Mouse (Mus musculus) cerebellum, adult (tissue): ENCODE data around the gene Copz2.
"Not testable (repeated sequence)": the region's sequence is repeated elsewhere in the genome, so short reads cannot be mapped to it uniquely, and the experiment has no call there.

ENCODE experiments used
- ATAC-seq: cut with Nextera tagmentation; 2 replicates; pipeline ENCODE4 v1.9.2; 2017; ENCODE audit warnings: mild to moderate bottlenecking, moderate library complexity, mixed read lengths; ENCODE audit not compliant: insufficient number of reproducible peaks, low FRiP score, low TSS enrichment

The Copz2 gene

GRCm38 (mm10) chr11:96827917-96828316 lies 21.8 kb upstream of the Copz2 start:
- ATAC-seq: no peak

DNA sequence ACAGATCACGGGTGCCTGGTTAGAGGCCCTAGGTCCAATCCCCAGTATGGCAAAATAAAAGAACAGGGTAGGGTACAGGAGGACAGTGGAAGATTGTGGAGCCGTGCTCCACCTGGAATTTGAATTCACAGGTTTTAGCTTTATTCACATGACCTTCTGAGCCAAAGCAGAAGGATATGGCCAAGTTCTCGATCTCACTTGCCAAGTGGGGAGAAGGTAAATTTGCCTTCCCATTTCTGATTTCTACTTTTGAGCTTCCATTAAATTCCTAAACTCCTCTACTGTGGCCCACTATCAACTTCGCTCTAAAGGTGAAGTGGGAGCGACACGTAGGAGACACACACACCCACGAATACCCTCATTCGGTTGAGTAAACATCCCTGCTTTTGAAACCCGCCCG lies 20.8 kb upstream of the Copz2 start:
- ATAC-seq: no peak

DNA sequence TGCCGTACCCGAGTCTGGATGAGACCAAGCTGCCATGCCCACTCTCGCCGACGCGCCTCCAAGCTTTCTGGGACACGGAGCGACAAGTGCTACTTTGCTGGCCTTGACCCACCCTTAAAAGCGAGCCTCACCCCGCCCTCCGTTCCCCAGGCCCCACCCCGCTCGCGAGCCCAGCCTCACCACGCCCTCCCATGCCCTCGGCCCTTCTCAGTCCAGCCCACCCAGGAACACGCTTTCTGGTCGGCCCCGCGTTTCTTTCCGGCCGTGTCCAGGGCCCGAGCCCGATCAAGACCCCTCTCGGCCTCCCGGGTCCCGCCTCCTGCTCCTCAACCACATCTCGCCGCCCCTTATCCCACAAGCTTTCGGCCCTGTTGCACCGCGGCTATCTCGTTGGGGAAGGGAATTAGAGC lies 20.3 kb upstream of the Copz2 start:
- no peak for ATAC-seq

- ATAC-seq: peak; percentile 99
Measured at GRCm38 (mm10) chr11:96829813-96830538, 19.7 kb upstream of the Copz2 start, which contains the start of gene Nfe2l1. Nfe2l1 (minus strand) TSS chr11:96829968.

GRCm38 (mm10) chr11:96830539-96831216 lies 19.0 kb upstream of the Copz2 start:
- ATAC-seq: no peak

DNA sequence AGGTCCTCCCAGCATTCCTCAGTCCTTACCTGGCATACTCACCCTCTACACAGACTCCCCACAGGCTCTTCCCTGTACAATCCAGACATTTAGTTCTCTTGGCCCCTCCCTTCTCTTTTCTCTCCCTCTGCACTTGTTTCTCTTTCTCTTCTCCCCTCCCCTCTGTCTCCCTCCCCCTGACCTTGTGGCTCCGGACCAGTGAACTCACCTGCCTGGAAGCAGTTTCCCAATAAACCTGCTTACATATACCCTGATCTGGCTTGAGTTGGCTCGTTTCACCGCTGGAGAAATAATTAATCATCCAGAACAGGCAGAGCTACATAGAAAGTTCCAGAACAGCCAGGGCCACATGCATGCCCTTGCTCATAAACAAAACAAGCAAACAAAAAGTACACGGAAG lies 18.2 kb upstream of the Copz2 start:
- no peak for ATAC-seq

- no peak for ATAC-seq
Measured at GRCm38 (mm10) chr11:96832541-96832940, 17.1 kb upstream of the Copz2 start.

GRCm38 (mm10) chr11:96832973-96833372 lies 16.7 kb upstream of the Copz2 start:
- ATAC-seq: no peak

DNA sequence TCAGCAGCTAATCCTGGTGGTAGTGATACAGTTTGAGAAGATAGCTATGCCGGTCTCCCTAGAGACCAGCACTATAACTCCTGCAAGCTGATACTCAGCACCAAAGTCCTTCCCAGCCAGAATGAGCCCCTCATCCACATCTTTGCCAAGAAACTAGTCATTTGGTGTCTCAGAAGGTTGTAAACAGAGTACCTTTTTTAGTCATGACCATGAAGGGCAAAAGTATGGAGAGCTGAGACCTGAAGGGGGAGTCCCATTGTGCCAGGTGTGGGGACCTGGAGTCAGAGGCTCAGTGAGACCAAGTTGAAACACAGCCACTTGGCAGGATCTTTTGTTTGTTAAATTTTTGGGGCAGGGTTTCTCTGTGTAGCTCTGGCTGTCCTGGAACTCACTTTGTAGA lies 15.5 kb upstream of the Copz2 start:
- no peak for ATAC-seq

GRCm38 (mm10) chr11:96837298-96837697 lies 12.4 kb upstream of the Copz2 start:
- no peak; the same call in 1 of the 2 replicates for ATAC-seq

- ATAC-seq: no peak
Measured at GRCm38 (mm10) chr11:96838341-96838740, 11.3 kb upstream of the Copz2 start.

GRCm38 (mm10) chr11:96839428-96839827 lies 10.2 kb upstream of the Copz2 start:
- ATAC-seq: no peak

DNA sequence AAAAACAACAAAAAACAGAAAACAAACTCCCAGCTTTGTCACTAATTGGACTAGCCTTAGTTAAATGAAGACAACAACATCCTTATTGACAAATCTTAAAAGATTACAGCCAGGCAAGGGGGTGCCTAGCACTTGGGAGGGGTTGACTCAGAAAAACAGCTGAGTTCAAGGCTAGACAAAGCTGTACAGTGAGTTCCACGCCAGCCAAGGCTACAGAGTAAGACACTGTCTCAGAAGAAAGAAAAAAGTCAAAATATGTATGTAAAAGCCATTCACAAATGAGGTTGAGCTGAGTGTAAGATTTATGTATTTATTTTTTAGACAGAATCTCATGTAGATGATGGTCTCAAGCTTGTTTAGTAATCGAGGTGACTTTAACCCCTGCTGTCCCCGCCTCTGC lies 9.8 kb upstream of the Copz2 start:
- no peak for ATAC-seq

GRCm38 (mm10) chr11:96840290-96840689 lies 9.4 kb upstream of the Copz2 start:
- no peak for ATAC-seq

DNA sequence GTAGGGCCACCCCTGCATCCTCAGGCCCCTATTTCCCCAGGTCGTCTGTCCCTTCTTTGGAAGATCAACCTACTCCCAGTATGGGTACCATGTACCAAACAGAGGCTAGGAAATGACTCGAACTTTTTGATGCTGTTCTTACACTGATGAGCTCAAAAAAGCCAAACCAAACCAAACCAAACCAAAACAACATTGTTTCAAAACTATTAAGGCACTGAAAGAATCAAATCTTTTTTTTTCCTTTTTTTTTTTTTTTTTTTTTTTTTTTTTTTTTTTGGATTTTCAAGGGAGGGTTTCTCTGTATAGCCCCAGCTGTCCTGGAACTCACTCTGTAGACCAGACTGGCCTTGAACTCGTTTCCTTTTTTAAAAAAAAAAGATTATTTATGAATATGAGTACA lies 6.0 kb upstream of the Copz2 start:
- no peak for ATAC-seq

DNA sequence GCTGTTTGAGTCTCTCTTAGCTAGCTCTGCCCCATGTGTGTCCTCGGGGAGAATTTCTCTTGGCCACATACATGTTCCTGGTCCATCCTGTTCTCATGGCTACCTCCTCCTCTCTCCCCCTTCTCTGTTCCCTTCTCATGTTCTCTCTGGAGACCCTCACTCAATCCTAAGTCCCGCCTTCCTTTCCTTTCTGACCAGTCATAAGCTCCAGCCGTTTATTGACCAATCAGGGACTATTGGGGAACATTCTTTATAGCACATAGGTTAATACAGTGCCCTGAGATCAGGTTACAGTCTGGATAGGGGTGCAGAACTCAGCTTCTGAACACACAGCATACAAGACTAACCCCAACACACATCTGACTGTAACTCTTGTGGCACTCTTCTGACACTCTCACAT lies 2.4 kb upstream of the Copz2 start:
- no peak for ATAC-seq

GRCm38 (mm10) chr11:96848694-96849093 lies 976 bp upstream of the Copz2 start:
- ATAC-seq: no peak

DNA sequence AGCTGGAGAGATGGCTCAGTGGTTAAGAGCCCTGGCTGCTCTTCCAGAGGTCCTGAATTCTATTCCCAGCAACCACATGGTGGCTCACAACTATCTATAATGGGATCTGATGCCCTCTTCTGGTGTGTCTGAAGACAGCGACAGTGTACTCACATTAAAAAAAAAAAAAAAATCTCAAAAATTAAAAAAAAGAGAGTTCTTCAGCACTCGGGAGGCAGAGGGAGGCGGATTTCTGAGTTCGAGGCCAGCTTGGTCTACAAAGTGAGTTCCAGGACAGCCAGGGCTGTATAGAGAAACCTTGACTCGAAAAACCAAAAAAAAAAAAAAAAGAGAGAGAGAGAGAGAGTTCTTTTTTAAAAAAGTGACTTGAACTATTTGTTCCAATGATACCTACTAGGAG lies 525 bp upstream of the Copz2 start:
- ATAC-seq: not testable (repeated sequence)

GRCm38 (mm10) chr11:96857446-96857845 lies 7.8 kb downstream of the Copz2 start:
- ATAC-seq: no peak

DNA sequence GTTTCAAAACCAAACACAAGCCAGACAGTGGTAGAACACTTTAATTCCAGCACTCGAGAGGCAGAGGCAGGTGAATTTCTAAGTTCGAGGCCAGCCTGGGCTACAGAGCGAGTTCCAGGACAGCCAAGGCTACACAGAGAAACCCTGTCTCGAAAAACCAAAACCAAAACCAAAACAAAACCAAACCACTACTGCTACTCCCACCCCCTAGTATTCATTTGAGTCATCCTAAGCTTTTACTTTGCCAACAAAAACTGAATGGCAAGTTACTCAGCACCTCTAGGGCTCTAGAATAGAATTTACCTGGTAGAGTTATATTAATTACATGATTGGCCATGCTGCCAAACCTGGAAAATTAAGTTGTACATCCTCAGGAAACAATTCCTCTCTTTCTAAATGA lies 10.0 kb downstream of the Copz2 start:
- ATAC-seq: no peak

DNA sequence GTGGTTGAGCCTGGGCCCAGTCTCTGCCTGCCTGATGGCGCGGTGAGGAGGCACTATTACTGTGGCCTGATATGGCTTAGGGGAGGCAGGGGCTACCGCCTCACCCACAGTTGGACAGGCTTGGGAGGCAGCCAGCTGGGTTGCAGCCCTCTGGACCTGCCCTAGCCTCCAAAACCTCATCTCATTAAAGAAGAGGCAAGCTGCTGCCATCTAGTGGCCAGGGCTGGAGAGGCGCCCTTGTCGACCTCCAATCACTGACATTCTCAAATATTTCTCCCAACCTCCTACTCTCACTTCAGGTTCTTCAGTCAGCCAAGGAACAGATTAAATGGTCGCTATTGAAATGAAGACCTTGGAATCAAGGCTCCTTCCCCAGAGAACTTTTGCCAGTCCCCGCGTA lies 10.9 kb downstream of the Copz2 start:
- ATAC-seq: peak; percentile 65; the same call in 1 of the 2 replicates

- peak; percentile 22; the same call in 1 of the 2 replicates for ATAC-seq
Measured at GRCm38 (mm10) chr11:96861446-96861845, 11.8 kb downstream of the Copz2 start.
